Mouse (Mus musculus): ENCODE measurements around the gene Esd. TPM values are rescaled to one million over a fixed set of nuclear protein-coding genes. Genes with fewer than 3 reads are reported as not detected.

Esd gene
- polyA plus RNA-seq, 1 experiment from 2014 or later, result 351 TPM

DNA sequence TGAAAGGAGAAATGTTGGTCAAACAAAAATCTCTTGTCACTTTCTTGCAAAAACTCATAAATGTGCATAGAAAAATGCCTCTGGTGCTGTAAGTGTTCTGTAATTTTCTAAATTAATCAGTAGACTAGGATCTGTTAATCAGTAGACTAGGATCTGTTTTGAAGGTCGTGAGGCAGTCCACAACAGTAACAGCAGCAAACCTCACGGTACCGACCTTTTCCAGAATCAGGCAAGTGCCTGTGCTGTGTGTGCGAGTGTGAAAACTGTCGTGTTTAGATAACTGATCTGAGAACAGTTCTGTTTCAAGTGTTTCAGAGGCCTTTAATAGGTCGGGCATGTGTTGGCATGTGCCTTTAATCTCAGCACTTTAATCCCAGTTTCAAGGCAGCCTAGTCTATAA, 3.4 kb downstream of the Esd start:
- no peak overlapping the region for H3K4me2 ChIP-seq
- no peaks in the 10 kb centered on the region for H3K27me3 ChIP-seq
- H3K9ac ChIP-seq (replicated peaks), result no peak overlapping the region
- H3K4me1 ChIP-seq (replicated peaks), result peaks cover 8% of the 10 kb centered on the region
- no peak for ATAC-seq (ENCODE audit: insufficient number of reproducible peaks, insufficient read depth, low FRiP score, low TSS enrichment, low read depth)
- H3K27ac ChIP-seq, result no peak overlapping the region
- no peak overlapping the region for H3K4me3 ChIP-seq (replicated peaks)
- peaks cover 47% of the 10 kb centered on the region for H3K36me3 ChIP-seq
- 83% methylated on average over 6 of the region's 6 CpGs for WGBS
- H3K9me3 ChIP-seq, result no peaks in the 10 kb centered on the region

DNA sequence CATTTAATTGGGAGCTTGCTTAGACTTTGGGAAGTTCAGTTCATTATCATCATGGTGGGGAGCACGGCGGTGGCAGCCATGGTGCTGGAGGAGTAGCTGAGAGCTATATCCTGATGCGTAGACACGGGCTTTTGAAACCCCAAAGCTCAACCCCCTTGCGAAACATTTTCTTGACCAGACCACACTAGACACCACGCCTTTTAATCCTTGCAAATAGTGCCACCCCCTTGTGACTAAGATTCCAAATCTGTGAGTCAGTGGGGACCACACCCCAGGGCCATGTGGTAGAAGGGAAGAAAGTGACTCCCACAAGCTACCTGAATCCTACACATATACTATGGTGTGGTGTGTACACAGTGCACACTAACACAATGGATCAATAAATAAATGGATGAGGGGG, 4.8 kb downstream of the Esd start:
- no peak for ATAC-seq (ENCODE audit: insufficient number of reproducible peaks, insufficient read depth, low FRiP score, low TSS enrichment, low read depth)
- no peaks in the 10 kb centered on the region for H3K27me3 ChIP-seq
- H3K9me3 ChIP-seq, result no peaks in the 10 kb centered on the region
- H3K36me3 ChIP-seq, result peaks cover 61% of the 10 kb centered on the region
- no peak overlapping the region for H3K4me2 ChIP-seq
- H3K27ac ChIP-seq, result no peak overlapping the region
- WGBS, result 96% methylated on average over 6 of the region's 6 CpGs
- H3K9ac ChIP-seq (replicated peaks), result no peak overlapping the region
- peaks cover 8% of the 10 kb centered on the region for H3K4me1 ChIP-seq (replicated peaks)
- no peak overlapping the region for H3K4me3 ChIP-seq (replicated peaks)

DNA sequence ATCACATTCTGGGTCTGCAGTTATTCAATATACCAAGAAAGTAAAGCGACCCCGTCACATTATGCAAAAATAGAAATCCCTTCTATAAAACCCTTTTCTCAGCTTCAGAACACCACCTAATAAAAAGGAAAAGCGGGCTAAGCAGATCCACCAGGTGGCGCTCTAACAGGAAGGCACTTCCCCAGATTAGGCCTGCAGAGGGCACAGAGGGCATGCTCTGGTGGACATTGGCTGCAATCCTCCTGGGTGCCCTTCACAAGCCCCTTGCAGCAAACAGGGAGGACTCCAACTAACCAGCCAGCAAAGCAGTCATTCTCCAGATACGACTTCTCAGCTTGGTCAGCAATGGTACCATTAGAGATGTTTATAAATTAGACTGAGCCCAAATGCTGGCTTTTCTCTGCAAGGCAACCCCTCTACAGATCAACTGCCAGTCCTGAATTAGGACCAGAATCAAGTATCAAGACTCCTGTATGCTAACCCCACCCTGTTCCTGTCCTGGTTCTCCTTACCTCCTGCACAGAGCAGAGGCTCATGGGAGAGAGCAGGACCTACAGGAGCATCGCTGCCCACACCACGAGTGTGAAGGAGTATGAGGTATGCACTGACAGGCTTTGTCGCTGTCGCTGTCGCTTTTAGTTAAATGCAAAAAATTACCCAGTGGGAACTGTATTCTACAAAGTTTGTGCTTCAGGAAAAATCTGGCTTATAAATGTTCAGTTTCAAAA, 32.3 kb downstream of the Esd start:
- ATAC-seq (ENCODE audit: insufficient number of reproducible peaks, insufficient read depth, low FRiP score, low TSS enrichment, low read depth), result no peak
- no peak overlapping the region for H3K4me2 ChIP-seq
- H3K27me3 ChIP-seq, result no peaks in the 10 kb centered on the region
- H3K36me3 ChIP-seq, result peaks cover 20% of the 10 kb centered on the region
- no peaks in the 10 kb centered on the region for H3K9me3 ChIP-seq
- no peak overlapping the region for H3K27ac ChIP-seq
- WGBS, result 55% methylated on average over 10 of the region's 10 CpGs
- no peak overlapping the region for H3K4me3 ChIP-seq (replicated peaks)
- H3K4me1 ChIP-seq (replicated peaks), result no peaks in the 10 kb centered on the region
- no peak overlapping the region for H3K9ac ChIP-seq (replicated peaks)

DNA sequence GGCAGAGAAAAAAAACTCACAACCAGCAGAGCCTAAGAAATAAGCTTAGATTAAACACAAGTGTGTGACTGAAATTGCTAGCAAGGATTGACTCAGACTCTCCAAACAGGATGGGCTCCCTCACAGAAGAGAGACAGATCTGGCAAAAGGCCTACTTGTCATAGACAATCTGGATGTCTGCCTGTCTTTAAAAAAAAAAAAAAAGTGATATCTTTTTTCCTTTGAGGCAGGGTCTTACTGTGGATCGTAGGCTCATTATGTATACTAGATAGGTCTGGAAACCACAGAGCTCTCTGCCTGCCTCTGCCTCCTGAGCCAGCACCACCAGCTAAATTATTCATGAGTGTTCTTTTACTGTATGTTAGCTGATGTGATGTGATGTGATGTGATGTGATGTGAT, 35.8 kb downstream of the Esd start:
- no peak overlapping the region for H3K4me3 ChIP-seq (replicated peaks)
- H3K27ac ChIP-seq, result no peak overlapping the region
- no peak overlapping the region for H3K4me2 ChIP-seq
- H3K9me3 ChIP-seq, result no peaks in the 10 kb centered on the region
- ATAC-seq (ENCODE audit: insufficient number of reproducible peaks, insufficient read depth, low FRiP score, low TSS enrichment, low read depth), result no peak
- H3K9ac ChIP-seq (replicated peaks), result no peak overlapping the region
- 75% methylated on average over 1 of the region's 1 CpGs for WGBS
- no peaks in the 10 kb centered on the region for H3K4me1 ChIP-seq (replicated peaks)
- peaks cover 38% of the 10 kb centered on the region for H3K36me3 ChIP-seq
- no peaks in the 10 kb centered on the region for H3K27me3 ChIP-seq

DNA sequence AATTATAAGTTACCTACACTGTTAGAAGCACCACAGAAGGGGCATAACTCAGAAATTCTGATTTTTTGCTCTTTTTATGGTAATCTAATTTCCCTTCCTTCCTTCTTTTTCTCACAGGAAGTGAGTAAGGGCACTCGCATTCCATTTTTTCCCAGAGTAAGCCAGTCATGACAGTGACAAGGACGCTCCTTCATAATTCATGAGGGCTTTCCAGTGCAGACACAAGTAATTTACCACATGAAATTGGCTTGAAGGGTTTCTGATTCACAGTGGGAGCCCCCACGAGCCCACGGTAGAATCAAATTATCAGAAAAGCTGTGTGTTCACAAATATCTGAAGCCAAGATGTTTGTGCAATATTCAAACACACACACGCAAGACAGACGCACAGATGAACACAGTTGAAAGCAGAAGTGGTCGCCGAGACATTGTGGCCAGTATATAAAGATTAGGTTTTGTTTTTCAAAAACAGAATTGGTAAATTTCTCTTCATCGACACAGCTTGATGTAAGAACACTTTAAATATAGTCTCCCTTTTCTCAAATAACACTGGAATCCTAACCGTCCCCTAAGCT, 42.0 kb downstream of the Esd start:
- H3K9ac ChIP-seq (replicated peaks), result no peak overlapping the region
- peaks cover 39% of the 10 kb centered on the region for H3K36me3 ChIP-seq
- H3K27ac ChIP-seq, result no peak overlapping the region
- H3K4me3 ChIP-seq (replicated peaks), result no peak overlapping the region
- H3K27me3 ChIP-seq, result no peaks in the 10 kb centered on the region
- WGBS, result 84% methylated on average over 10 of the region's 10 CpGs
- no peaks in the 10 kb centered on the region for H3K4me1 ChIP-seq (replicated peaks)
- no peaks in the 10 kb centered on the region for H3K9me3 ChIP-seq
- no peak overlapping the region for H3K4me2 ChIP-seq
- no peak for ATAC-seq (ENCODE audit: insufficient number of reproducible peaks, insufficient read depth, low FRiP score, low TSS enrichment, low read depth)

DNA sequence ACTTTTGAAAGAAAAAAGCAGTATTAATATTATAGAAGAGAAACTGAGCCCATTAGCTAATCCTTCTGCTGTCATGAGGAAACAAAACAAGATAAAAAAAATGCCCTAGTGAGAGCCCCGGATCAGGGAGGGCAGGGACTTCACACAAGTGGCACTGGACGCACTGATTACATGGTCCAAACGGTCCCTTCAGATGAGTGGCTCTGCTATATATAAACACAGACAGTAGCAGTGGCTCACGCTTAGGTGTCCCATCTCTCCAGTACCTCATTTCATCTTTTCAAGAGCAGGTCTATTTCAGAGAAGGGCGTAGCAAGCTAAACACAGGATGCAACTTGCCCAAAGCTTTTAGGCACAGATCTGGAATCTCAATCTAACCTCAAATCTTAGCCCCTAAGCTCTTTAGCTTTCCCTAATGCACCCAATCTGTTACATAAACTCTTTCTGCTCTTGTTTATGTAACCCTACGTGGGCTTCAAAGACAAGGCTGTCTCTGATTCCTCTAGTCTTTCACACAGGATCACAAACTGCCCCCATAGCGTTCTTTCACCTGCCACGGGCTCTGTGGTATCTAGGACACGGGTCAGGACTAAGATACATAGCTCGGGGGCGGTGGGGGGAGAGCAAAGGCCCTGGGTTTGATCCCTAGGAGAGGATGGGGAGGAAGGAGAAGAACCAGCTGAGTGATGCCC, 52.3 kb downstream of the Esd start:
- H3K36me3 ChIP-seq, result peaks cover 29% of the 10 kb centered on the region
- no peak overlapping the region for H3K27ac ChIP-seq
- WGBS, result 77% methylated on average over 11 of the region's 11 CpGs
- no peaks in the 10 kb centered on the region for H3K9me3 ChIP-seq
- no peak overlapping the region for H3K4me3 ChIP-seq (replicated peaks)
- H3K4me2 ChIP-seq, result no peak overlapping the region
- no peak for ATAC-seq (ENCODE audit: insufficient number of reproducible peaks, insufficient read depth, low FRiP score, low TSS enrichment, low read depth)
- H3K27me3 ChIP-seq, result no peaks in the 10 kb centered on the region
- H3K4me1 ChIP-seq (replicated peaks), result no peaks in the 10 kb centered on the region
- no peak overlapping the region for H3K9ac ChIP-seq (replicated peaks)

DNA sequence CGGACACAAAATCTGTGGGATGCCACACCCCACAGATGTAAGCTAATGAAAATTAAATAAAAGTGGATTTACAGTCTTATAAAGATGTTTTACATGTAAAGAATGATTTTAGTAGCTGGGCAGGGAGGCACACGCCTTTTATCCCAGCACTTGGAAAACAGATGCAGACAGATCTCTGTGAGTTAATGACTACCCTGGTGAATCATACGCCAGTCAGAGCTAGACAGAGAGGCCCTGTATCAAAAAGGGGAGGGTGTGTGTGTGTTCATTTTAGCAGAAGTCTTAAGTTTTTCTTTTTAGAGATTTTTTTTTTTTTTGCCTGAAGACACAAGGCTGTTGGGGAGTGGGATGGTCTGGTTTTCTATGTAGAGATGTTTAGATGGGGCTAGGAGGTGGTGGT, 55.6 kb downstream of the Esd start:
- Histone ChIP-seq H3K4me2 (no peak overlapping the region), H3K9me3 (no peaks in the 10 kb centered on the region), H3K4me3 (replicated peaks) (no peak overlapping the region), H3K27ac (no peak overlapping the region), H3K27me3 (no peaks in the 10 kb centered on the region), H3K36me3 (peaks cover 32% of the 10 kb centered on the region), H3K4me1 (replicated peaks) (no peaks in the 10 kb centered on the region), H3K9ac (replicated peaks) (no peak overlapping the region)
- ATAC-seq (ENCODE audit: insufficient number of reproducible peaks, insufficient read depth, low FRiP score, low TSS enrichment, low read depth), result no peak
- WGBS, result 71% methylated on average over 3 of the region's 3 CpGs

DNA sequence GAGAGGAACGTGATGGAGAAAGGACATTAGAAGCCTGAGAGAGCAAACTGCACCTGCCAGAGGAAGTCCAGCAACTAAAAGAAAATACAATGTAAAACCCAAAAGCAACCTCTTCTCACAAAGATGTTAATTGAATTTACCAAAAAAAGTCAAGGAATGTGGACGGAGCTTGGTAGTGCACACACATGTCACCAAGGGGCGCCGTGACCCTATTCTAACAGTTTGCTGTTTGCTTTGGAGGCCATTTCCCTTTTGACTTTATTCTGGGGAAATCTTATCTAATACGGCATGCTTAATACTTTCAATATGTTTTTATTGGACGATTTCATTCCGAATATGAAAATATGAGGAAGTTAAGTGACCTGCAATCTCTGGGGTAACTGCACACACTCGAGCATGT, 56.7 kb downstream of the Esd start:
- no peak overlapping the region for H3K9ac ChIP-seq (replicated peaks)
- no peaks in the 10 kb centered on the region for H3K9me3 ChIP-seq
- WGBS, result 85% methylated on average over 8 of the region's 8 CpGs
- H3K4me3 ChIP-seq (replicated peaks), result no peak overlapping the region
- H3K4me2 ChIP-seq, result no peak overlapping the region
- no peak for ATAC-seq (ENCODE audit: insufficient number of reproducible peaks, insufficient read depth, low FRiP score, low TSS enrichment, low read depth)
- no peaks in the 10 kb centered on the region for H3K27me3 ChIP-seq
- H3K27ac ChIP-seq, result no peak overlapping the region
- no peaks in the 10 kb centered on the region for H3K4me1 ChIP-seq (replicated peaks)
- H3K36me3 ChIP-seq, result peaks cover 29% of the 10 kb centered on the region

DNA sequence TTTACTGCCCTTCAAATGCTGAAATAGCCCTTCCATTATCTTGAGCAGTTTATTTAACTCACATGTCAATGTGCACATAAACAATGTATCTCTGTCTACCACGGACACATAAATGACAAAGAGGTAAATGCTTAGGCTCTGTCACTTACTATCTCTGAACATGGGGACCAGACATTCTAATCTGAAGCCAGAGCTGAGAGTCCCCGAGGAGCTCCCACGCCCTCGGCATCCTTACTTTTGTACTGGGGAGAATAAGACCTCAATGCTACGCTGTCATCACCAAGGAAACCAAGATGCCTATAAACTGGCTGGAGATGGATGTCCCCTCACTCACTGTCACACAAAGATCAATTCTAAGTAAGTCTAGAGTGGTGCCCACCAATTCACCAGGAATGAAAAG, 58.4 kb downstream of the Esd start:
- H3K27me3 ChIP-seq, result no peaks in the 10 kb centered on the region
- no peak overlapping the region for H3K4me2 ChIP-seq
- H3K9ac ChIP-seq (replicated peaks), result no peak overlapping the region
- WGBS, result 85% methylated on average over 5 of the region's 5 CpGs
- H3K4me3 ChIP-seq (replicated peaks), result no peak overlapping the region
- no peaks in the 10 kb centered on the region for H3K4me1 ChIP-seq (replicated peaks)
- ATAC-seq (ENCODE audit: insufficient number of reproducible peaks, insufficient read depth, low FRiP score, low TSS enrichment, low read depth), result no peak
- no peak overlapping the region for H3K27ac ChIP-seq
- peaks cover 16% of the 10 kb centered on the region for H3K36me3 ChIP-seq
- H3K9me3 ChIP-seq, result no peaks in the 10 kb centered on the region

DNA sequence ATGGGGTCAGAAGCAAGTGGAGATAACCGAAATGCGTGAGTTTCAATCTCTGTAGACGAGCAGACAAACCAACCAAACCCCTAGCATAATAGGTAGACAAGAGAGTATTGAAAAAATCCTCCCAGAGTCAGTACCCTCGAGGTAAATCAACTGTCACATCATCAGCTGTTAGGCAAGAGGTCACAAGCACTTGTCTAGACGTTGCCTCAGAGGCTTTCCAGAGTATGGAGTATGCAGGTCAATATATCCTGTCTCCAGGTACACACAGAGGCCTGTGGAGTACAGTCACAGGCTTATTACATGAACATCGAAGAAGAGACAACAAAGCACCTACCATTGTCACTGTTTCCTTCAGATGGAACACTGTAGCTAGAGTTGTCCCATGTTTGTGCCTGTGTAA, 60.7 kb downstream of the Esd start:
- ATAC-seq (ENCODE audit: insufficient number of reproducible peaks, insufficient read depth, low FRiP score, low TSS enrichment, low read depth), result no peak
- no peaks in the 10 kb centered on the region for H3K27me3 ChIP-seq
- H3K4me1 ChIP-seq (replicated peaks), result no peaks in the 10 kb centered on the region
- no peak overlapping the region for H3K4me3 ChIP-seq (replicated peaks)
- peaks cover 20% of the 10 kb centered on the region; the same call in 1 of the 2 replicates for H3K36me3 ChIP-seq
- H3K27ac ChIP-seq, result no peak overlapping the region
- no peaks in the 10 kb centered on the region for H3K9me3 ChIP-seq
- 79% methylated on average over 6 of the region's 6 CpGs for WGBS
- H3K9ac ChIP-seq (replicated peaks), result no peak overlapping the region
- H3K4me2 ChIP-seq, result no peak overlapping the region

DNA sequence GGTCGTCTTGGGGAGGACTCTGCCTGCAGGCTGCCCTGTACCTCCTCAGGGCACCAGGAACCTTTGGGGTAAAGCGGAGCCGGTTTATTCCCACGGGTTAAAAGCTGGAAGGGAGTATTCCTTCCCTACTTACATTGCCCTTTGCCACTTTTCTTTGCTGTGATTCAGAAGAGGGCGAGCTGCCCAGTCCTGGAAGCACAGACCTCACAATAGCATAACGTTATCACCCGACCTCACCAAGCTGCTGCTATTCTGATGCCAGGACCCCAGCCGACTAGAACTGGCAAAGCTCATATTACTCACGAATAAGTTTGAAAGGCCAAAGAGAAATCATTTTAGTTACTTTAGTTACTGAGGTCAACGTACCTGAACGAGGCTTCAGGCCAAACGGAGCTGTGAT, 62.8 kb downstream of the Esd start:
- no peak overlapping the region for H3K9ac ChIP-seq (replicated peaks)
- no peaks in the 10 kb centered on the region for H3K9me3 ChIP-seq
- no peak overlapping the region for H3K27ac ChIP-seq
- peaks cover 20% of the 10 kb centered on the region; the same call in 1 of the 2 replicates for H3K36me3 ChIP-seq
- 81% methylated on average over 12 of the region's 12 CpGs for WGBS
- H3K4me1 ChIP-seq (replicated peaks), result peaks cover 8% of the 10 kb centered on the region; the same call in 1 of the 2 replicates
- no peak for ATAC-seq (ENCODE audit: insufficient number of reproducible peaks, insufficient read depth, low FRiP score, low TSS enrichment, low read depth)
- H3K27me3 ChIP-seq, result no peaks in the 10 kb centered on the region
- H3K4me2 ChIP-seq, result no peak overlapping the region
- no peak overlapping the region for H3K4me3 ChIP-seq (replicated peaks)
